Mouse (Mus musculus): Measurements from ENCODE around the gene Gm13695. TPM values are rescaled to one million over a fixed set of nuclear protein-coding genes. Genes with fewer than 3 reads are reported as not detected.

Gm13695 gene
- total RNA-seq (2023; ENCODE audit: inconsistent age): 2.6 TPM in 1 of 4 replicates, not detected in the others

GRCm38 (mm10) chr2:83967013-83967412, at the start of gene Gm13695:
Gene Gm13695 (plus strand): TSS chr2:83967313.

GRCm38 (mm10) chr2:83940931-83941361, 26.2 kb upstream of the Gm13695 start, which contains the start of gene Zswim2:
Gene Zswim2 (minus strand): TSS chr2:83941228.

GRCm38 (mm10) chr2:83955393-83955792, 11.7 kb upstream of the Gm13695 start, which contains the start of gene Gm13698:
Gene Gm13698 (plus strand): TSS chr2:83955693.

GRCm38 (mm10) chr2:83961203-83961602, 5.9 kb upstream of the Gm13695 start, which contains the start of gene Gm13693:
Gene Gm13693 (plus strand): TSS chr2:83961503.

GRCm38 (mm10) chr2:83972823-83973222, 5.7 kb downstream of the Gm13695 start, which contains the start of gene Gm13696:
Gene Gm13696 (plus strand): TSS chr2:83973123.

GRCm38 (mm10) chr2:83978633-83979032, 11.5 kb downstream of the Gm13695 start, which contains the start of gene Gm13694:
Gene Gm13694 (plus strand): TSS chr2:83978933.

GRCm38 (mm10) chr2:83984443-83984842, 17.3 kb downstream of the Gm13695 start, which contains the start of gene Gm13697:
Gene Gm13697 (plus strand): TSS chr2:83984743.

GRCm38 (mm10) chr2:83990253-83990652, 23.1 kb downstream of the Gm13695 start, which contains the start of gene Gm13691:
Gene Gm13691 (plus strand): TSS chr2:83990553.

Other genes starting within 250 kb of the Gm13695 start
- 48.2 to 53.6 TPM (median 51.2 TPM) in 4 replicates for gene Itgav, start 242.9 kb upstream of the Gm13695 start, total RNA-seq (2023; ENCODE audit: inconsistent age)
- not detected in 4 replicates for gene Fam171b, start 154.7 kb upstream of the Gm13695 start, total RNA-seq (2023; ENCODE audit: inconsistent age)
- not detected in 4 replicates for gene Zswim2, start 26.1 kb upstream of the Gm13695 start, total RNA-seq (2023; ENCODE audit: inconsistent age)
- gene Gm13698, start 11.6 kb upstream of the Gm13695 start, total RNA-seq (2023; ENCODE audit: inconsistent age): 2.6 to 3.1 TPM (median 3.0 TPM) in 4 replicates
- gene Gm13693, start 5.8 kb upstream of the Gm13695 start, total RNA-seq (2023; ENCODE audit: inconsistent age): 2.6 to 3.1 TPM (median 3.0 TPM) in 4 replicates
- 2.6 to 3.1 TPM (median 3.0 TPM) in 4 replicates for gene Gm13696, start 5.8 kb downstream of the Gm13695 start, total RNA-seq (2023; ENCODE audit: inconsistent age)
- gene Gm13694, start 11.6 kb downstream of the Gm13695 start, total RNA-seq (2023; ENCODE audit: inconsistent age): 2.6 to 3.1 TPM (median 3.0 TPM) in 4 replicates
- gene Gm13697, start 17.4 kb downstream of the Gm13695 start, total RNA-seq (2023; ENCODE audit: inconsistent age): 2.6 to 3.1 TPM (median 3.0 TPM) in 4 replicates
- 2.6 to 3.1 TPM (median 3.0 TPM) in 4 replicates for gene Gm13691, start 23.2 kb downstream of the Gm13695 start, total RNA-seq (2023; ENCODE audit: inconsistent age)

All from B cell, adult (primary cell).